Mouse (Mus musculus): ENCODE data around the gene Ptbp3. TPM values are rescaled to one million over a fixed set of nuclear protein-coding genes. Genes with fewer than 3 reads are reported as not detected.
"Not testable (repeated sequence)": the region's sequence is repeated elsewhere in the genome, so short reads cannot be mapped to it uniquely, and the experiment has no call there.

Ptbp3 gene
- polyA plus RNA-seq, 1 experiment from 2014 or later: 47.5 TPM

DNA sequence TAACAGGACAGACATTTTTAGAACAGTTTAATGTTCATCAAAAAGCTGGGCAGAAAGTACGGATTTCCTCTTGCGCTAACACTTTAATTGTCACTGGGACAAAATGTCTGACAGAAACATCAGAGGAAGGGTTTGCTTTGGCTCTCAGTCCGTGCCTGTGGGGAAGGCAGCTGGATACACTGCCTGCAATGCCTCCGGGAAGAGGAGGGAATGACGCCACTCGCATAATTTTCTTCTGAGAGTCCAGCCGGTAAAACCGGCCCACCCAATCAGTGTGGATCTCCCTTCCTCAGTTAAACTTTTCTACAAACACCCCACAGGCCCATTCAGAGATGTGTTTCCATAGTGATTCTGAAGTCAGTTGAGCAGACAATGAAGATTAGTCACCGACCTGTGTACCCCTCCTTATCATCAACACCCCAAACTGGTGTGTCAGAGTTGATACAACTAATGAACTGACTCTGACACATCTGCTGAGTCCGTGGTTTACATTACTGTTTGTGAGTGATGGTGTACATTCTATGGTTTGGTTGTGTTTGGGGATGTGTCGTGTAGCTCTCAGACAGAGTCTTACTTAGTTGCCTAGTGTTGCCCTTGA, 23.5 kb upstream of the Ptbp3 start:
- H3K9ac ChIP-seq: no peak overlapping the region
- no peak for ATAC-seq (ENCODE audit: insufficient number of reproducible peaks, insufficient read depth, low FRiP score, low TSS enrichment)
- no peak overlapping the region for H3K4me3 ChIP-seq
- H3K27me3 ChIP-seq: no peaks in the 10 kb centered on the region
- WGBS: 82% methylated on average over 11 of the region's 11 CpGs
- no peak overlapping the region for H3K27ac ChIP-seq
- no peaks in the 10 kb centered on the region for H3K36me3 ChIP-seq
- no peaks in the 10 kb centered on the region for H3K4me1 ChIP-seq
- H3K9me3 ChIP-seq: no peaks in the 10 kb centered on the region
- H3K4me2 ChIP-seq (replicated peaks): no peak overlapping the region

DNA sequence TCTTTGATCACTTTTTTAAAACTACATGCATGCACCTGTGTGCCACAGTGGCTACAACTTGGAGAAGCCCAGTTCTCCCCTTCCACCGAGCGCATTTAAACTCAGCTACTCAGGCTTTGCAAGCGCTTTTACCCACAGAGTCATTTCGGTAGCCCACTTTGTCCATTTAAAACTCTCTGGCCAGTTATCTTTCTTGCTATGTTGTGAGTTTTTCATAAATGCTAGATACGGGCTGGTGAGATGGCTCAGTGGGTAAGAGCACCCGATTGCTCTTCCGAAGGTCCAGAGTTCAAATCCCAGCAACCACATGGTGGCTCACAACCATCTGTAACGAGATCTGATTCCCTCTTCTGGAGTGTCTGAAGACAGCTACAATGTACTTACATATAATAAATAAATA, 21.4 kb upstream of the Ptbp3 start:
- ATAC-seq (ENCODE audit: insufficient number of reproducible peaks, insufficient read depth, low FRiP score, low TSS enrichment); H3K36me3 ChIP-seq; H3K4me2 ChIP-seq (replicated peaks); H3K9ac ChIP-seq; H3K4me1 ChIP-seq; H3K27me3 ChIP-seq; H3K27ac ChIP-seq; H3K4me3 ChIP-seq; H3K9me3 ChIP-seq: not testable (repeated sequence)
- 88% methylated on average over 8 of the region's 8 CpGs for WGBS

DNA sequence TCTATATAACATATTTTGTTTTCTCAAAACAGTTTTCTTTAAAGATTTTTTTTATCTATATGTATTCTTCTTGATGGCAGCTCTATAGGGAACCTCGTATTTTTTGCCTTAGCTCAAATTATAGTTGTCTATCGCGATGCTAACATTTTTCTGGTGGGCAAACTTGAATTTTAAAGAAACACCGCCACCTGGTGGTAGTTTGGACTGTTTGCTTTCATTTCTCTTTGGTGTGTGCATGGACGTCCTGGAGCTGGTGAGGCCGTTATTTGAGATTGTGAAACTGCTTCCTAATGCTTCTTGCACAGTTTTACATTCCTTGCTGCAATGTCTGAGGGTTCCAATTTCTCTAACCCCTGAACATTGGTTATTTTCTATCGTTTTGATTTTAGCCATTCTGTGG, 20.4 kb upstream of the Ptbp3 start:
- Histone ChIP-seq H3K4me1 (no peaks in the 10 kb centered on the region), H3K27me3 (no peaks in the 10 kb centered on the region), H3K9ac (no peak overlapping the region), H3K36me3 (no peaks in the 10 kb centered on the region), H3K27ac (no peak overlapping the region), H3K4me3 (no peak overlapping the region), H3K4me2 (replicated peaks) (no peak overlapping the region), H3K9me3 (no peaks in the 10 kb centered on the region)
- no peak for ATAC-seq (ENCODE audit: insufficient number of reproducible peaks, insufficient read depth, low FRiP score, low TSS enrichment)
- 5% methylated on average over 7 of the region's 7 CpGs for WGBS

DNA sequence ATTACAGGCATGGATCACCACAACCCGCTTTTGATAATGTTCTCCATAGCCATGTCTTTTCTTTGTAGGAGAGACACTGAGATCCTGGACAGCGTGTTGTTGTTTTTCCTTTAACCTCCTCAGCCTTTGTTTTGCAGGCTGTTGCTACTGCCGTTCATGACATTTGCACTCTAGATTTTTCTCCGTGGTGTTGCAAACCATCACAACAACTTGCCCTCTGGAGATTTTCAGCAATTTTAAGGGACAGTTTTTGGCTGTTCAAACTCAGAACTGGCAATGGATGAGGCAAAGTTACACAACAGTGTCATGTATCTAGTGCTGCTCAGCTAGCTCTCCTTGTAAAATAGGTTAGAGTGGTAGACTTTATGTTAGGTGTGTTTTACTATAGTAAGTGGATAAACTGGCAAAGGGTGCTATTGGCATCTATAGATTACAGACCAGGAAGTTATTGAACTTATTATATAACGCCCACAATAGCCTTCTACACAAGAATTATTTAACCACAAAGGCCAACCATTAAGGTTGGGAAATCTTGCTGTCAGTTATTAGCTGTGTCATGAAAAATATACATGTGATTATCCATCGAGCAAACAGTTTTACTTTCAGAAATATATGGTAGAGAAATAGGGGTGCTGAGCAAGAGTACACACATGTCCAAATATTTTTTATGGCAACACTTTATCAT, 18.6 kb upstream of the Ptbp3 start:
- Histone ChIP-seq H3K4me3 (no peak overlapping the region), H3K36me3 (no peaks in the 10 kb centered on the region), H3K4me1 (no peaks in the 10 kb centered on the region), H3K9me3 (no peaks in the 10 kb centered on the region), H3K27ac (no peak overlapping the region), H3K4me2 (replicated peaks) (no peak overlapping the region), H3K27me3 (no peaks in the 10 kb centered on the region), H3K9ac (no peak overlapping the region)
- ATAC-seq (ENCODE audit: insufficient number of reproducible peaks, insufficient read depth, low FRiP score, low TSS enrichment): no peak
- 78% methylated on average over 6 of the region's 6 CpGs for WGBS

DNA sequence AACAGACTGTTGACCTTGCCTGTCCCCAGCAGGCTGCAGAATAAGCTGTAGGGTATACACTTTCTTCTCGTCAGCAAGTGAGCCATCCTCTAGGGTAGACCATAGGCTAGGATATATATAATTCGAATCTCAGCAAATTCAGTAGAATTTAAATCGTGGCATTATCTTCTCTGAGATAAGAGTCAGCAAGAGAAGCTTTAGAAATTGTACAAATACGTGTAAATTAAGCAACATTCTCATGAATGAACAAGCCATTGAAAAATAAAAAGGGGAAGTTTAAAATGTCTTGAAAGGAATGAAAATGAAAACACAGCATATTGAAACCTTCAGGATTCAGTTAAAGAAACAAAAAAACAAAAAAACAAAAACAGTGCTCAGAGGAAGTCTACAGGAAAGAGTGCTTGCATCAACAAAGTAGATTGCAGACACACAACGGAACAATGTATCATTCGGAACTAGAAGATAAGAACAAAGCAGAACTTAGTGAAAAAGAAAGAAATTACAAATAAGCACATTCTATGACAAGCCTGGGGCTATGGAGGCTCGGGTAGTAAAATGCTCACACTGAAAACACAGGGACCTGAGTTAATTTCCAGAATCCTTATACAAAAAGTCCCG, 16.5 kb upstream of the Ptbp3 start:
- H3K36me3 ChIP-seq: no peaks in the 10 kb centered on the region
- H3K4me3 ChIP-seq: no peak overlapping the region
- H3K4me2 ChIP-seq (replicated peaks): no peak overlapping the region
- WGBS: 75% methylated on average over 8 of the region's 8 CpGs
- no peak for ATAC-seq (ENCODE audit: insufficient number of reproducible peaks, insufficient read depth, low FRiP score, low TSS enrichment)
- no peaks in the 10 kb centered on the region for H3K4me1 ChIP-seq
- no peaks in the 10 kb centered on the region for H3K9me3 ChIP-seq
- H3K27me3 ChIP-seq: no peaks in the 10 kb centered on the region
- no peak overlapping the region for H3K27ac ChIP-seq
- no peak overlapping the region for H3K9ac ChIP-seq

- no peak overlapping the region for H3K4me3 ChIP-seq
- no peaks in the 10 kb centered on the region for H3K4me1 ChIP-seq
- no peak overlapping the region for H3K27ac ChIP-seq
- no peak overlapping the region for H3K9ac ChIP-seq
- ATAC-seq (ENCODE audit: insufficient number of reproducible peaks, insufficient read depth, low FRiP score, low TSS enrichment): no peak
- H3K4me2 ChIP-seq (replicated peaks): no peak overlapping the region
- no peaks in the 10 kb centered on the region for H3K36me3 ChIP-seq
- no peaks in the 10 kb centered on the region for H3K9me3 ChIP-seq
- no peaks in the 10 kb centered on the region for H3K27me3 ChIP-seq
- 84% methylated on average over 3 of the region's 3 CpGs for WGBS
Measured at GRCm38 (mm10) chr4:59564128-59564527, 15.0 kb upstream of the Ptbp3 start.

- no peaks in the 10 kb centered on the region for H3K4me1 ChIP-seq
- H3K4me3 ChIP-seq: no peak overlapping the region
- WGBS: 86% methylated on average over 6 of the region's 6 CpGs
- no peak overlapping the region for H3K9ac ChIP-seq
- no peak overlapping the region for H3K27ac ChIP-seq
- no peak for ATAC-seq (ENCODE audit: insufficient number of reproducible peaks, insufficient read depth, low FRiP score, low TSS enrichment)
- H3K36me3 ChIP-seq: no peaks in the 10 kb centered on the region
- H3K27me3 ChIP-seq: no peaks in the 10 kb centered on the region
- no peak overlapping the region for H3K4me2 ChIP-seq (replicated peaks)
- no peaks in the 10 kb centered on the region for H3K9me3 ChIP-seq
Measured at GRCm38 (mm10) chr4:59560141-59560540, 11.0 kb upstream of the Ptbp3 start.

DNA sequence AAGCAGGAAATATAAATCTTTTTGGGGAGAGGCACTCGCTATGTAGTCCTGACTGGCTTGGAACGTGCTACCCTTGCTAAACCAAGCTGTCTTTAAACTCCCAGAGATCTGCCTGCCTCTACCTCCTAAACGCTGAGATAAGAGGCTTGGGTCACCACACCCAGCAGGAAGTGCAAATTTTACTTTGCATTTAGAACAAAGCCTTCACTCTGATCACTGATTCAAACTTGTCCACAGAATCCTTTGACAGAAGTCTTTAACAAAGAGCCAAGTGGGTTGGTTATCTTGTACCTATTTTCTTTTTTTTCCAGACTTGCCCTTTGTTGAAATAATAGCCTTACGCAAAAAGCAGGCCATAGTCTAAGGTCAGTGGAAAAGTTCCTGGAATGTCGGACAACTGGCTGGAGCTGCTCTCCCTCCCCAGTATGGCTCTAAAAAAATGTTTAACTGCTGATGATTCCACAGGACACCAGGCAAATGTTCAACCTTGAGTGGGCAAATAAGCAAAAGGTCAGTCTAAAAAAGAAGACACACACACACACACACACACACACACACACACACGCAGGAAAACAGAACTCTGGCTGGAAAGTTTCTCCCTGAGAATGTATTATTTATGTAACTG, 9.0 kb upstream of the Ptbp3 start:
- 69% methylated on average over 6 of the region's 6 CpGs for WGBS

GRCm38 (mm10) chr4:59557343-59557742, 8.2 kb upstream of the Ptbp3 start:
- not testable (repeated sequence) for H3K27me3 ChIP-seq; H3K4me3 ChIP-seq; ATAC-seq (ENCODE audit: insufficient number of reproducible peaks, insufficient read depth, low FRiP score, low TSS enrichment); H3K27ac ChIP-seq; H3K4me1 ChIP-seq; H3K4me2 ChIP-seq (replicated peaks); H3K9ac ChIP-seq; H3K9me3 ChIP-seq; H3K36me3 ChIP-seq
- 93% methylated on average over 4 of the region's 4 CpGs for WGBS

More for the DNA sequence above, 9.0 kb upstream of the Ptbp3 start:
- no peaks in the 10 kb centered on the region for H3K27me3 ChIP-seq
- 0 out of 2 replicates have a peak overlapping the region, but pooled peaks have one; percentile 6 for H3K27ac ChIP-seq
- H3K4me1 ChIP-seq: no peaks in the 10 kb centered on the region
- H3K36me3 ChIP-seq: no peaks in the 10 kb centered on the region
- H3K9me3 ChIP-seq: no peaks in the 10 kb centered on the region
- no peak for ATAC-seq (ENCODE audit: insufficient number of reproducible peaks, insufficient read depth, low FRiP score, low TSS enrichment)
- no peak overlapping the region for H3K9ac ChIP-seq
- H3K4me2 ChIP-seq (replicated peaks): no peak overlapping the region
- no peak overlapping the region for H3K4me3 ChIP-seq

GRCm38 (mm10) chr4:59555177-59555576, 6.0 kb upstream of the Ptbp3 start:
- Histone ChIP-seq H3K4me2 (replicated peaks) (no peak overlapping the region), H3K9me3 (no peaks in the 10 kb centered on the region), H3K27ac (no peak overlapping the region), H3K36me3 (no peaks in the 10 kb centered on the region), H3K9ac (no peak overlapping the region), H3K4me3 (no peak overlapping the region), H3K27me3 (no peaks in the 10 kb centered on the region), H3K4me1 (no peaks in the 10 kb centered on the region)
- no peak for ATAC-seq (ENCODE audit: insufficient number of reproducible peaks, insufficient read depth, low FRiP score, low TSS enrichment)

DNA sequence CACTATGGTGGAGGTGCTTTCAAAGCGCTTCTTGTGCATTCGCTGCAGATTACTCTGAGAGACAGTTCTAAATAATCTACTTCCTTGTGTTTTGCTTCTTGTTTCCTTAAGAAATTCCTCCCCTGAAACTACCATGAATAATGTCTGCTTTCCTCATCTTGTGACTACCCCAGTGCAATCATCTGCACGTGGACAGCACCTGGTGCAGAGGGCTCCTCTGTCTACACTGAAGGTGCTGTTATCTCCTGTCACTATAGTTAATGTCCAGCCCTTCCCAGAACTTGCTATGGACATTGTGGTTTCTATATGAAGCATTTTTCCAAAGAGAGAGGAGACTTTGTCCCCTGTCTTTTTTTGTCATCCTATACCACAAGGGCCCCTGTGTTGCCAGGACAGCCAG, 4.4 kb upstream of the Ptbp3 start:
- no peak overlapping the region for H3K9ac ChIP-seq
- no peaks in the 10 kb centered on the region for H3K9me3 ChIP-seq
- no peaks in the 10 kb centered on the region for H3K27me3 ChIP-seq
- no peak overlapping the region for H3K4me2 ChIP-seq (replicated peaks)
- no peaks in the 10 kb centered on the region for H3K4me1 ChIP-seq
- 73% methylated on average over 3 of the region's 3 CpGs for WGBS
- ATAC-seq (ENCODE audit: insufficient number of reproducible peaks, insufficient read depth, low FRiP score, low TSS enrichment): no peak
- H3K4me3 ChIP-seq: no peak overlapping the region
- H3K36me3 ChIP-seq: no peaks in the 10 kb centered on the region
- no peak overlapping the region for H3K27ac ChIP-seq

DNA sequence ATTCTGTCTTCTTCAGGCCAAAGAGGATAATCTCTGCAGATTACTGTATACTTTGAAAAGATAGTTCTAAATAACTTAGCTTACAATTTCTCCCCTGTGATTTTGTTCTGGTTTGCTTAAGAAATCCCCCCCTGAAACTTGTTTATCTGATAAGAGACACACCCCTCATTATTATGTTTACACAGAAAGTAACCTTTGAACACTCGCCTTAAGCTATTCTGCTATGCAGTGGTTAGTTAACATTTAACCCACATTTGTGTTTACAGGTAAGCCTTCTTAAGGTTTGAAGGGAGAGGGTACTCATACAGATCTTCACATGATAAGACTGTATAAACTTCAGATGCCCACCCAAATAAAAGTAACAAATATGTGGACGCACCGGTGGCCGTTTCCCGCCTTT, 3.7 kb upstream of the Ptbp3 start:
- no peaks in the 10 kb centered on the region for H3K27me3 ChIP-seq
- no peak overlapping the region for H3K9ac ChIP-seq
- no peak for ATAC-seq (ENCODE audit: insufficient number of reproducible peaks, insufficient read depth, low FRiP score, low TSS enrichment)
- H3K27ac ChIP-seq: no peak overlapping the region
- H3K4me1 ChIP-seq: no peaks in the 10 kb centered on the region
- no peaks in the 10 kb centered on the region for H3K36me3 ChIP-seq
- H3K9me3 ChIP-seq: no peaks in the 10 kb centered on the region
- 91% methylated on average over 5 of the region's 5 CpGs for WGBS
- no peak overlapping the region for H3K4me2 ChIP-seq (replicated peaks)
- no peak overlapping the region for H3K4me3 ChIP-seq

Measured in embryonic facial prominence, embryonic 12.5 days (tissue).